Mouse (Mus musculus) CH12.LX (cell line): ENCODE data around the gene Samd4b. TPM values are rescaled to one million over a fixed set of nuclear protein-coding genes. Genes with fewer than 3 reads are reported as not detected.

Experiments
- DNase-seq: peaks from one replicate; pipeline ENCODE4 v3.0.0-alpha.2; 2013; ENCODE audit errors: extremely low read depth
- H3K27ac ChIP-seq: 2 replicates; pipeline ENCODE4 v1.5.1; 2012; ENCODE audit warnings: low read depth, mild to moderate bottlenecking, control low read depth, moderate library complexity; ENCODE audit not compliant: insufficient read depth
- H3K27me3 ChIP-seq: replicated peaks from 2 replicates; pipeline ENCODE3; 2012; ENCODE audit warnings: inconsistent platforms
- H3K36me3 ChIP-seq, 2 experiments: replicated peaks in 1 of 2; 2 replicates each; pipeline versions ENCODE3 to v1.6.1; 2012; ENCODE audit warnings: inconsistent platforms in 1 of 2, low read length in 1 of 2, mild to moderate bottlenecking in 1 of 2, mixed read lengths in 1 of 2, moderate library complexity in 1 of 2; ENCODE audit not compliant: control insufficient read depth in 1 of 2, insufficient read depth in 1 of 2
- H3K4me1 ChIP-seq, 2 experiments: 2 replicates each; pipeline ENCODE4 v1.6.1; 2012; ENCODE audit warnings: inconsistent platforms in 1 of 2, moderate library complexity in 1 of 2; ENCODE audit not compliant: insufficient read depth in 2 of 2, control insufficient read depth in 1 of 2
- H3K4me2 ChIP-seq: 2 replicates; pipeline ENCODE4 v1.6.1; 2012; ENCODE audit warnings: low read depth, mild to moderate bottlenecking, control low read depth; ENCODE audit not compliant: poor library complexity, insufficient read depth, severe bottlenecking
- H3K4me3 ChIP-seq, 3 experiments: fragments of 150-350 bp in 1 of 3; sonication (generic) in 1 of 3; replicated peaks in 1 of 3; 2 replicates each; pipeline versions ENCODE3 to v1.5.1; 2011 to 2012; ENCODE audit warnings: low read depth in 2 of 3, low read length in 2 of 3, mild to moderate bottlenecking in 2 of 3, moderate library complexity in 2 of 3, control low read depth in 1 of 3, improper control_type of control experiment in 1 of 3, inconsistent platforms in 1 of 3, mixed read lengths in 1 of 3; ENCODE audit not compliant: poor library complexity in 1 of 3
- H3K79me2 ChIP-seq: replicated peaks from 2 replicates; pipeline ENCODE4 v1.6.1; 2012; ENCODE audit warnings: mild to moderate bottlenecking, moderate library complexity; ENCODE audit not compliant: control insufficient read depth, poor library complexity, insufficient read depth, severe bottlenecking; ENCODE audit errors: extremely low read depth
- H3K9ac ChIP-seq: 2 replicates; pipeline ENCODE4 v1.6.1; 2012; ENCODE audit warnings: low read depth, mild to moderate bottlenecking, control low read depth, moderate library complexity; ENCODE audit not compliant: insufficient read depth
- H3K9me3 ChIP-seq: replicated peaks from 2 replicates; pipeline ENCODE3; 2012; ENCODE audit warnings: low read length, inconsistent platforms, mixed read lengths
- BHLHE40 ChIP-seq: IDR thresholded peaks from 2 replicates; pipeline ENCODE4 v1.6.1; 2011; ENCODE audit warnings: mild to moderate bottlenecking, low read depth, low read length, improper control_type of control experiment
- CHD1 ChIP-seq: IDR thresholded peaks from 2 replicates; pipeline ENCODE4 v1.6.1; 2012; ENCODE audit warnings: low read depth, low read length, improper control_type of control experiment, inconsistent platforms
- CHD2 ChIP-seq: IDR thresholded peaks from 2 replicates; pipeline ENCODE4 v1.6.1; 2011; ENCODE audit warnings: low read length, improper control_type of control experiment
- CTCF ChIP-seq, 2 experiments: IDR thresholded peaks in 1 of 2; conservative IDR thresholded peaks in 1 of 2; 2 replicates each; pipeline ENCODE4 v1.5.1; 2011 to 2012; ENCODE audit warnings: low read depth in 2 of 2, low read length in 2 of 2, improper control_type of control experiment in 1 of 2, inconsistent platforms in 1 of 2, mild to moderate bottlenecking in 1 of 2, moderate library complexity in 1 of 2
- E2F4 ChIP-seq: IDR thresholded peaks from 2 replicates; pipeline ENCODE4 v1.6.1; 2011; ENCODE audit warnings: low read depth, low read length, improper control_type of control experiment; ENCODE audit not compliant: insufficient replicate concordance
- ELF1 ChIP-seq: IDR thresholded peaks from 2 replicates; pipeline ENCODE4 v1.6.1; 2014; ENCODE audit warnings: low read depth, mild to moderate bottlenecking, inconsistent platforms, low read length, improper control_type of control experiment
- EP300 ChIP-seq: IDR thresholded peaks from 2 replicates; pipeline ENCODE4 v1.6.1; 2011; ENCODE audit warnings: low read length, improper control_type of control experiment
- ETS1 ChIP-seq: conservative IDR thresholded peaks from 2 replicates; pipeline ENCODE4 v1.6.1; 2012; ENCODE audit warnings: low read depth, mild to moderate bottlenecking, inconsistent platforms, low read length, improper control_type of control experiment, moderate library complexity
- GABPA ChIP-seq: IDR thresholded peaks from 2 replicates; pipeline ENCODE4 v1.6.1; 2012; ENCODE audit warnings: low read depth, low read length, improper control_type of control experiment, inconsistent platforms; ENCODE audit not compliant: insufficient replicate concordance
- HCFC1 ChIP-seq: IDR thresholded peaks from 2 replicates; pipeline ENCODE4 v1.6.1; 2012; ENCODE audit warnings: low read depth, mild to moderate bottlenecking, inconsistent platforms, low read length, improper control_type of control experiment
- IRF4 ChIP-seq: IDR thresholded peaks from 2 replicates; pipeline ENCODE4 v1.6.1; 2014; ENCODE audit warnings: low read depth, mild to moderate bottlenecking, inconsistent platforms, low read length, improper control_type of control experiment
- JUN ChIP-seq: IDR thresholded peaks from 2 replicates; pipeline ENCODE4 v1.6.1; 2011; ENCODE audit warnings: low read depth, mild to moderate bottlenecking, low read length, improper control_type of control experiment, moderate library complexity; ENCODE audit not compliant: insufficient read depth
- JUND ChIP-seq: conservative IDR thresholded peaks from 2 replicates; pipeline ENCODE4 v1.6.1; 2011; ENCODE audit warnings: low read depth, low read length, improper control_type of control experiment
- KAT2A ChIP-seq: IDR thresholded peaks from 2 replicates; pipeline ENCODE4 v1.6.1; 2012; ENCODE audit warnings: low read length, improper control_type of control experiment, inconsistent platforms; ENCODE audit not compliant: insufficient replicate concordance
- MAFK ChIP-seq: IDR thresholded peaks from 2 replicates; pipeline ENCODE4 v1.6.1; 2011; ENCODE audit warnings: low read length, improper control_type of control experiment; ENCODE audit not compliant: insufficient replicate concordance
- MAX ChIP-seq: IDR thresholded peaks from 2 replicates; pipeline ENCODE4 v1.6.1; 2011; ENCODE audit warnings: low read length, improper control_type of control experiment
- MAZ ChIP-seq: IDR thresholded peaks from 2 replicates; pipeline ENCODE4 v1.6.1; 2012; ENCODE audit warnings: low read depth, mild to moderate bottlenecking, inconsistent platforms, low read length, improper control_type of control experiment, moderate library complexity
- MEF2A ChIP-seq: IDR thresholded peaks from 2 replicates; pipeline ENCODE4 v1.6.1; 2014; ENCODE audit warnings: low read depth, mild to moderate bottlenecking, inconsistent platforms, low read length, improper control_type of control experiment, borderline replicate concordance
- MXI1 ChIP-seq: IDR thresholded peaks from 2 replicates; pipeline ENCODE4 v1.6.1; 2011; ENCODE audit warnings: mild to moderate bottlenecking, low read depth, low read length, improper control_type of control experiment
- MYC ChIP-seq: IDR thresholded peaks from 2 replicates; pipeline ENCODE4 v1.6.1; 2011; ENCODE audit warnings: low read depth, mild to moderate bottlenecking, improper control_type of control experiment, low read length
- NELFE ChIP-seq: IDR thresholded peaks from 2 replicates; pipeline ENCODE4 v1.6.1; 2011; ENCODE audit warnings: low read depth, low read length, improper control_type of control experiment
- NRF1 ChIP-seq: IDR thresholded peaks from 2 replicates; pipeline ENCODE4 v1.6.1; 2014; ENCODE audit warnings: low read depth, mild to moderate bottlenecking, inconsistent platforms, low read length, improper control_type of control experiment, moderate library complexity
- PAX5 ChIP-seq: IDR thresholded peaks from 2 replicates; pipeline ENCODE4 v1.6.1; 2012; ENCODE audit warnings: low read length, inconsistent platforms, mixed read lengths
- POLR2A ChIP-seq: IDR thresholded peaks from 2 replicates; pipeline ENCODE4 v1.6.1; 2011; ENCODE audit warnings: low read depth, mild to moderate bottlenecking, improper control_type of control experiment, low read length
- POLR2AphosphoS2 ChIP-seq: IDR thresholded peaks from 2 replicates; pipeline ENCODE4 v1.6.1; 2011; ENCODE audit warnings: low read depth, low read length, improper control_type of control experiment
- RAD21 ChIP-seq: IDR thresholded peaks from 2 replicates; pipeline ENCODE4 v1.6.1; 2011; ENCODE audit warnings: low read depth, mild to moderate bottlenecking, low read length, improper control_type of control experiment, moderate library complexity
- RCOR1 ChIP-seq: conservative IDR thresholded peaks from 2 replicates; pipeline ENCODE4 v1.6.1; 2012; ENCODE audit warnings: low read depth, mild to moderate bottlenecking, inconsistent platforms, low read length, improper control_type of control experiment
- SIN3A ChIP-seq: IDR thresholded peaks from 2 replicates; pipeline ENCODE4 v1.6.1; 2012; ENCODE audit warnings: low read length, improper control_type of control experiment, inconsistent platforms
- SMC3 ChIP-seq: IDR thresholded peaks from 2 replicates; pipeline ENCODE4 v1.6.1; 2011; ENCODE audit warnings: low read depth, low read length, improper control_type of control experiment
- TBP ChIP-seq: conservative IDR thresholded peaks from 2 replicates; pipeline ENCODE4 v1.6.1; 2011; ENCODE audit warnings: low read depth, low read length, improper control_type of control experiment
- TCF12 ChIP-seq: IDR thresholded peaks from 2 replicates; pipeline ENCODE4 v1.6.1; 2014; ENCODE audit warnings: low read depth, mild to moderate bottlenecking, inconsistent platforms, low read length, improper control_type of control experiment
- UBTF ChIP-seq: IDR thresholded peaks from 2 replicates; pipeline ENCODE4 v1.6.1; 2012; ENCODE audit warnings: low read depth, mild to moderate bottlenecking, inconsistent platforms, low read length, improper control_type of control experiment, moderate library complexity
- USF1 ChIP-seq: IDR thresholded peaks from 2 replicates; pipeline ENCODE4 v1.6.1; 2014; ENCODE audit warnings: low read depth, mild to moderate bottlenecking, inconsistent platforms, low read length, improper control_type of control experiment
- USF2 ChIP-seq: conservative IDR thresholded peaks from 2 replicates; pipeline ENCODE4 v1.6.1; 2011; ENCODE audit warnings: low read depth, low read length, improper control_type of control experiment
- ZC3H11A ChIP-seq: IDR thresholded peaks from 2 replicates; pipeline ENCODE4 v1.6.1; 2012; ENCODE audit warnings: low read depth, mild to moderate bottlenecking, inconsistent platforms, low read length, improper control_type of control experiment
- ZKSCAN1 ChIP-seq: IDR thresholded peaks from 2 replicates; pipeline ENCODE4 v1.6.1; 2012; ENCODE audit warnings: low read depth, inconsistent platforms, low read length, improper control_type of control experiment, borderline replicate concordance
- ZMIZ1 ChIP-seq: IDR thresholded peaks from 2 replicates; pipeline ENCODE4 v1.6.1; 2012; ENCODE audit warnings: low read depth, mild to moderate bottlenecking, inconsistent platforms, low read length, improper control_type of control experiment
- ZNF384 ChIP-seq: IDR thresholded peaks from 2 replicates; pipeline ENCODE4 v1.6.1; 2012; ENCODE audit warnings: low read depth, low read length, improper control_type of control experiment, inconsistent platforms
- dilution Hi-C: fragments of 300-500 bp; cut with MboI; formaldehyde crosslinking; loops from 2 replicates; pipeline ENCODE4 v1.14.3; 2020; ENCODE audit warnings: low sequenced_read_pairs; ENCODE audit not compliant: extremely low pct_unique_long_range_greater_than_20kb, extremely low pct_ligation_motif_present
- in situ Hi-C: fragments of 300-500 bp; cut with MboI; formaldehyde crosslinking; loops from 3 replicates; pipeline ENCODE4 v1.14.3; 2019; ENCODE audit warnings: low sequenced_read_pairs, low pct_ligation_motif_present, low pct_unique_long_range_greater_than_20kb, mixed read lengths
- polyA plus RNA-seq: library from polyadenylated mRNA; unstranded; fragments of >175 nt; gene quantifications from 2 replicates; pipeline ENCODE4 v1.2.1, GENCODE M21; 2012; ENCODE audit warnings: low read depth; ENCODE audit not compliant: insufficient read length
- total RNA-seq, 2 experiments: library from RNA; depleted of rRNA; stranded (reverse); fragments of 300-350 nt in 1 of 2; fragments of >200 nt in 1 of 2; gene quantifications; 2 replicates each; pipeline ENCODE4 v1.2.3; 2012 to 2014

Samd4b gene
- total and polyA plus RNA-seq, 3 experiments, result 3.7 to 24.6 (median 10.0) TPM

GRCm38 (mm10) chr7:28527922-28528719 is 69.8 kb downstream of the Samd4b start:
- no peaks in the 10 kb centered on the region for H3K9me3 ChIP-seq
- H3K36me3 ChIP-seq, result no peaks in the 10 kb centered on the region
- DNase-seq, result peak; percentile 86
- TF ChIP-seq NELFE (peak; percentile 38; the same call in 1 of the 2 replicates), RCOR1 (no peak), MXI1 (0 out of 2 replicates have a peak, but pooled peaks have one; percentile 26), PAX5 (no peak), EP300 (no peak), BHLHE40 (peak; percentile 67), MAX (peak; percentile 57; the same call in 1 of the 2 replicates), RAD21 (peak; percentile 89), TBP (no peak), SMC3 (peak; percentile 95), MYC (no peak), E2F4 (no peak), ZC3H11A (peak; percentile 65; the same call in 1 of the 2 replicates), KAT2A (no peak), USF1 (peak; percentile 41), GABPA (no peak), SIN3A (no peak), CHD1 (no peak), TCF12 (peak; percentile 41; the same call in 1 of the 2 replicates), JUND (0 out of 2 replicates have a peak, but pooled peaks have one; percentile 9), ZNF384 (no peak), USF2 (no peak), ETS1 (no peak), MAFK (no peak), JUN (peak; percentile 18; the same call in 1 of the 2 replicates), ELF1 (no peak), CTCF (conservative IDR thresholded peaks at IDR 0.05 in 1 of 2, IDR thresholded peaks at IDR 0.05 in 1 of 2; ENCODE audit: low read depth in 2 of 2, low read length in 2 of 2) (peak; percentile 43 to 96; a peak in 3 of 4 replicates), POLR2A (peak; percentile 48; the same call in 1 of the 2 replicates), MEF2A (no peak), CHD2 (peak; percentile 82), ZKSCAN1 (no peak), MAZ (0 out of 2 replicates have a peak, but pooled peaks have one; percentile 1), IRF4 (no peak; the same call in 1 of the 2 replicates), UBTF (no peak), ZMIZ1 (no peak), NRF1 (no peak), HCFC1 (no peak), POLR2AphosphoS2 (no peak)
- H3K27me3 ChIP-seq, result peaks cover 12% of the 10 kb centered on the region
- no peaks in the 10 kb centered on the region for H3K79me2 ChIP-seq
- H3K4me2 ChIP-seq, result peak overlapping the region; percentile 74
- H3K4me1 ChIP-seq, result peaks cover under 1 to 15% of the 10 kb centered on the region in 2 experiments
- dilution Hi-C loops (no loop called here), in situ Hi-C loops (no loop called here)
- H3K9ac ChIP-seq, result no peak overlapping the region
- no peak overlapping the region for H3K4me3 ChIP-seq
- no peak overlapping the region for H3K27ac ChIP-seq
